Mouse (Mus musculus) neural tube, embryonic 14.5 days (tissue): ENCODE data around the gene Pnkd. TPM values are rescaled to one million over a fixed set of nuclear protein-coding genes. Genes with fewer than 3 reads are reported as not detected.

Source experiments
- ATAC-seq: fragments of 200-750 bp; cut with Nextera tagmentation; 2 replicates; pipeline ENCODE4 v1.8.0; 2017; ENCODE audit warnings: low read depth, mild to moderate bottlenecking, moderate TSS enrichment, moderate library complexity
- H3K27ac ChIP-seq: fragments of 300-500 bp; sonication (generic); 2 replicates; pipeline ENCODE4 v1.5.1; 2014; ENCODE audit warnings: low read depth, mild to moderate bottlenecking, control low read depth, low read length, moderate library complexity, mixed read lengths
- H3K27me3 ChIP-seq: fragments of 300-500 bp; sonication (generic); 2 replicates; pipeline ENCODE4 v1.6.1; 2014; ENCODE audit warnings: low read length; ENCODE audit not compliant: control insufficient read depth, insufficient read depth
- H3K36me3 ChIP-seq: fragments of 300-500 bp; sonication (generic); 2 replicates; pipeline ENCODE4 v1.6.1; 2014; ENCODE audit warnings: low read length, mixed read lengths; ENCODE audit not compliant: control insufficient read depth, insufficient read depth
- H3K4me1 ChIP-seq: fragments of 300-500 bp; sonication (generic); 2 replicates; pipeline ENCODE4 v1.6.1; 2014; ENCODE audit warnings: low read length; ENCODE audit not compliant: control insufficient read depth, insufficient read depth
- H3K4me2 ChIP-seq: fragments of 300-500 bp; sonication (generic); 2 replicates; pipeline ENCODE4 v1.6.1; 2014; ENCODE audit warnings: mild to moderate bottlenecking, low read depth, low read length, control low read depth
- H3K4me3 ChIP-seq: fragments of 300-500 bp; sonication (generic); 2 replicates; pipeline ENCODE4 v1.5.1; 2014; ENCODE audit warnings: low read depth, low read length, control low read depth, mixed read lengths
- H3K9ac ChIP-seq: fragments of 300-500 bp; sonication (generic); replicated peaks from 2 replicates; pipeline ENCODE4 v1.6.1; 2014; ENCODE audit warnings: low read depth, mild to moderate bottlenecking, control low read depth, low read length, mixed read lengths
- H3K9me3 ChIP-seq: fragments of 300-500 bp; sonication (generic); 2 replicates; pipeline ENCODE4 v1.6.1; 2016; ENCODE audit warnings: low read length; ENCODE audit not compliant: control insufficient read depth
- WGBS: fragments of 180-500 bp; shearing (Covaris S2); extraction: QIAGEN DNeasy Blood & Tissue Kit; methylation state at CpG from one replicate; pipeline ENCODE4 v1.1.7; 2014; 5-methylcytosine and 5-hydroxymethylcytosine counted together
- polyA plus RNA-seq: library from polyadenylated mRNA; unstranded; fragments of >200 nt; fragmentation: Nextera tagmentation; extraction: Ambion mirVana; gene quantifications from 2 replicates; pipeline ENCODE4 v1.2.1, GENCODE M21; 2014

Gene Pnkd
- polyA plus RNA-seq, 1 experiment from 2014 or later: 145 TPM

DNA sequence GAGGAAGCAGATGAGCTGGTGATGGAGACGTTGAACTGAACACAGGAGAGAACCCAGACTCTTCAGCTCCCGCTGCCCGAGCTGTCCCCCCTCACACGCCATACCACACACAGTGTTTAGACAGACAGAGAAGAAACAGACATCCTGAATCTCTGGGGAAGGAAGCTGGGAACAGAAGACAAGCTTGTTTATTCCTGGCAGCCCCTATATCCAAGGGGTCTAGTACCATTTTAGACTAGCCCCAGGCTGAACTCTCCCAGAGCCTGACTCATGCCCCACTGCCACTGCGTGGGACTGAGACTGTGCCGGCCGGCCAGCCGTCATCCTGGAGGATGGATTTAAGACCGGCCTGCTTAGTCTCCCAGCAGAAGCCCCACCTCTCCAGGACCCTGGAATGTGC is 9.7 kb upstream of the Pnkd start:
- Histone ChIP-seq H3K4me3 (no peak overlapping the region), H3K4me1 (no peaks in the 10 kb centered on the region), H3K36me3 (peaks cover 9% of the 10 kb centered on the region; the same call in 1 of the 2 replicates), H3K9me3 (no peaks in the 10 kb centered on the region), H3K27ac (no peak overlapping the region), H3K4me2 (no peak overlapping the region), H3K27me3 (no peaks in the 10 kb centered on the region), H3K9ac (no peak overlapping the region)
- no peak for ATAC-seq
- 50% methylated on average over 9 of the region's 9 CpGs for WGBS

GRCm38 (mm10) chr1:74277041-74277440 is 7.7 kb upstream of the Pnkd start:
- no peak overlapping the region for H3K9ac ChIP-seq
- WGBS: 69% methylated on average over 6 of the region's 6 CpGs
- H3K4me2 ChIP-seq: no peak overlapping the region
- no peaks in the 10 kb centered on the region for H3K27me3 ChIP-seq
- ATAC-seq: no peak
- no peaks in the 10 kb centered on the region for H3K4me1 ChIP-seq
- no peak overlapping the region for H3K27ac ChIP-seq
- H3K36me3 ChIP-seq: peaks cover 28% of the 10 kb centered on the region
- no peak overlapping the region for H3K4me3 ChIP-seq
- H3K9me3 ChIP-seq: no peaks in the 10 kb centered on the region

DNA sequence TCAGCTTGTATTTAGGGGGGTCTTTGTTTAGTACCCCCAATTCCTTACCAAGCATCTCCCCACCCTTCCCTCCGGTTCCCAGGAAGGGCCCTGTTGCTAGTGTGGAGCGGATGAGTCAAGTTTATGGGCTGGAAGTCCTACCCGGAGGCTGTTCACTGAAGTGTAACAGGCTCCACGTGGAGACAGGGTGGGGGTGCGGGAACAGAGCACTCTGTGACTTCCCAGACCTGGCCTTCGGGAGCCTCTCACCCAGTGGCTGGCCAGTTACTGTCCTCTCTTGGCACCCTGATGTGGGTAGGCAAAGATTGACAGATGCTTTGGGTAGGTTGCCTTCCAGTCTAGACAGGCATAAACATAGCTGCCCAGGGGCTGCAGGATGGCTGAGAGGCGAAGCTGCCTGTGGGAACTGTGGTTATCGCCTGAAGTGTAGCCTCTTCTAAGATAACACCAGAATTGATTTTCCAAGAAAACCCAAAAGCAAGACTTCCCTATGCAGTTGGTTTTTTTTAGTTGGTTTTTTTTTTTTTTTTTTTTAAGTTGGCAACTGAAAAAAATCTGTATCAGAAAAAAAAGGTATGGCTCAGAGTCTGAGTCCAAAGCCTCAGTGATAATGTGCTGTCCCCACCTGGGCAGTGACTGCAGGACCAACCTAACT is 6.7 kb upstream of the Pnkd start:
- no peak for ATAC-seq
- no peak overlapping the region for H3K9ac ChIP-seq
- H3K4me1 ChIP-seq: no peaks in the 10 kb centered on the region
- no peak overlapping the region for H3K27ac ChIP-seq
- peaks cover 32% of the 10 kb centered on the region for H3K36me3 ChIP-seq
- H3K27me3 ChIP-seq: no peaks in the 10 kb centered on the region
- H3K4me2 ChIP-seq: no peak overlapping the region
- WGBS: 56% methylated on average over 8 of the region's 8 CpGs
- no peak overlapping the region for H3K4me3 ChIP-seq
- no peaks in the 10 kb centered on the region for H3K9me3 ChIP-seq

DNA sequence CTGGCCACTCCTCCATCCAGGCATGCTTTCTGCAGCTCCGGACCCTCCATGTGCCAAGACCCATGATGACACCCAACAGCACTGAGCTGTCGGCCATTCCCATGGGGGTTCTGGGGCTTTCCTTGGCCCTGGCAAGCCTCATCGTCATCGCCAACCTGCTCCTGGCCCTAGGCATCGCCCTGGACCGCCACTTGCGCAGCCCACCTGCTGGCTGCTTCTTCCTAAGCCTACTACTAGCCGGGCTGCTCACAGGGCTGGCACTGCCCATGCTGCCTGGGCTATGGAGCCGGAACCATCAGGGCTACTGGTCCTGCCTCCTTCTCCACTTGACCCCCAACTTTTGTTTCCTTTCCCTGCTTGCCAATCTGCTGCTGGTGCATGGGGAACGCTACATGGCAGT is 6.2 kb upstream of the Pnkd start, which contains the start of gene Gpbar1:
Gpbar1 (plus strand) TSS at position 13 of the 400 bp plus-strand sequence.
- Histone ChIP-seq H3K4me1 (peaks cover under 1% of the 10 kb centered on the region; the same call in 1 of the 2 replicates), H3K27me3 (no peaks in the 10 kb centered on the region), H3K27ac (no peak within 1 kb of the TSS), H3K36me3 (peaks cover 32% of the 10 kb centered on the region), H3K9ac (no peak within 1 kb of the TSS), H3K4me3 (no peak within 1 kb of the TSS), H3K4me2 (no peak within 1 kb of the TSS), H3K9me3 (no peaks in the 10 kb centered on the region)
- WGBS: 93% methylated on average over 10 of the region's 10 CpGs
- ATAC-seq: no peak

GRCm38 (mm10) chr1:74278988-74279387 is 5.7 kb upstream of the Pnkd start:
- no peak overlapping the region for H3K4me2 ChIP-seq
- H3K9me3 ChIP-seq: no peaks in the 10 kb centered on the region
- no peak overlapping the region for H3K4me3 ChIP-seq
- peaks cover 32% of the 10 kb centered on the region for H3K36me3 ChIP-seq
- H3K27me3 ChIP-seq: no peaks in the 10 kb centered on the region
- no peak overlapping the region for H3K27ac ChIP-seq
- 89% methylated on average over 11 of the region's 11 CpGs for WGBS
- peaks cover 4% of the 10 kb centered on the region; the same call in 1 of the 2 replicates for H3K4me1 ChIP-seq
- no peak overlapping the region for H3K9ac ChIP-seq
- ATAC-seq: no peak

DNA sequence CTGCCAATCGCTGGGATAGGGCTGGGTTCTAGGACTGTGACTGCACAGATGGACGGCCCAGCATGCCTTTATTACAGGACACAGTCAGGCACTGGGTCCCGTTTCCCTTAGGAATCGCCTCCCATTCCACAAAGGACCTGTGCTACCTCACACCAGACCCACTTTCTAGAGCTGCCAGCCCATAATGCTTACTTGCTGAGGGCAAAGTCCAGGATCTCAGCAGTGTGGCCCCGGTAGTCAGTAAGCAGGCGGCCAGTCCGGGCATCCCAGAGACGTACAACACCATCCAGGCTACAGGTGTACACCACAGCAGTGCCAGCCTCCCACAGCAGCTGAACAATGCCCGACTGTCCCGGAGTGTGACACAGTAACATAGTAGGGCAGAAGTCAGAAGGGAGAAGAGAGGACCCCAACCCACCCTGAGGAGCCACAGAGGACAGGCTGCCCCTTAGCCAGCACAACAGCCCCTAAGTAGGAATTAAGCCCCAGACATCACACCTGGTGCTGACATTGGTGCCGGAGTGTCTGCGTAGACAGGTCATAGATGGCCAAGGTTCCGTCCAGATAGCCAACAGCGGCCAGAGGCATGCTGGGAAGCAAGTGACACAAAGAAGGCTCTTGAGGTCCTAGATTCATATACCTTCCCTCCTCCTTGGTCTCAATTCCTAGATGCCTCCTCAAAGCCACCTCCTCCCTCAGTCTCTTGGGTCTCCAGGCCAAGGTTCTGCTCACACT is 4.0 kb upstream of the Pnkd start:
- no peaks in the 10 kb centered on the region for H3K27me3 ChIP-seq
- H3K36me3 ChIP-seq: peaks cover 32% of the 10 kb centered on the region
- WGBS: 95% methylated on average over 14 of the region's 14 CpGs

GRCm38 (mm10) chr1:74281372-74281771 is 3.4 kb upstream of the Pnkd start:
- H3K9me3 ChIP-seq: no peaks in the 10 kb centered on the region
- no peak overlapping the region for H3K4me2 ChIP-seq
- no peak for ATAC-seq
- peaks cover 32% of the 10 kb centered on the region for H3K36me3 ChIP-seq
- WGBS: 100% methylated on average over 2 of the region's 2 CpGs
- H3K9ac ChIP-seq: no peak overlapping the region
- H3K4me1 ChIP-seq: peaks cover 10% of the 10 kb centered on the region
- no peak overlapping the region for H3K27ac ChIP-seq
- H3K4me3 ChIP-seq: no peak overlapping the region
- no peaks in the 10 kb centered on the region for H3K27me3 ChIP-seq

More for the DNA sequence above, 4.0 kb upstream of the Pnkd start:
- no peak overlapping the region for H3K27ac ChIP-seq
- no peak for ATAC-seq
- H3K4me3 ChIP-seq: no peak overlapping the region
- no peaks in the 10 kb centered on the region for H3K9me3 ChIP-seq
- H3K4me2 ChIP-seq: no peak overlapping the region
- H3K4me1 ChIP-seq: peaks cover 8% of the 10 kb centered on the region
- no peak overlapping the region for H3K9ac ChIP-seq

- no peak for ATAC-seq
- H3K4me1 ChIP-seq: peaks cover 10% of the 10 kb centered on the region
- 96% methylated on average over 8 of the region's 8 CpGs for WGBS
- H3K4me2 ChIP-seq: no peak overlapping the region
- H3K27ac ChIP-seq: no peak overlapping the region
- H3K27me3 ChIP-seq: no peaks in the 10 kb centered on the region
- no peaks in the 10 kb centered on the region for H3K9me3 ChIP-seq
- H3K9ac ChIP-seq: no peak overlapping the region
- H3K36me3 ChIP-seq: peaks cover 32% of the 10 kb centered on the region
- H3K4me3 ChIP-seq: no peak overlapping the region
These were observed 2.8 kb upstream of the Pnkd start for GRCm38 (mm10) chr1:74281886-74282285.
